Mouse (Mus musculus) frontal cortex, postnatal 36 days (tissue): Measurements from ENCODE around the gene Cpsf3.

ENCODE experiments used
- DNase-seq, 2 experiments: peaks; one replicate each; pipeline ENCODE4 v3.0.0; 2022; ENCODE audit warnings: low spot score in 2 of 2

Gene Cpsf3

DNA sequence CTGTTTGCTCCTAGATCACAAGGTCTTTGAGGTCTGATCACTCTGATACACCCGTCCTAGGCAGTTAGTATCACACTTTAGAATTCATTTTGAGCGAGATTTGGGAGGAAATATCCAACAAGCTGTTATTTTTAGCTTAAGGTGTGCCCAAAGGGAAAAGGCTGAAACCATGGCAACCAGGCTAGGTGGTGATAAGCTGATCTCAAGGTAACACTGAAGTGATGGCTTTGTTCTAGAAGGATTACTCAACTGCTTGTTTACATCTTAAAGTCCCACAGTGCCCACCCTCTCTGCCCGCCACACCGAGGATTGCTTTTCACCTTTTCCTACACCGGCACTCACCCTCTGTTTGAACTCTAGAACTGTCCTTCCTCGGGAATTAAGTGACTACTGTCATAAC is 4.5 kb downstream of the Cpsf3 start:
- no peak for DNase-seq

DNA sequence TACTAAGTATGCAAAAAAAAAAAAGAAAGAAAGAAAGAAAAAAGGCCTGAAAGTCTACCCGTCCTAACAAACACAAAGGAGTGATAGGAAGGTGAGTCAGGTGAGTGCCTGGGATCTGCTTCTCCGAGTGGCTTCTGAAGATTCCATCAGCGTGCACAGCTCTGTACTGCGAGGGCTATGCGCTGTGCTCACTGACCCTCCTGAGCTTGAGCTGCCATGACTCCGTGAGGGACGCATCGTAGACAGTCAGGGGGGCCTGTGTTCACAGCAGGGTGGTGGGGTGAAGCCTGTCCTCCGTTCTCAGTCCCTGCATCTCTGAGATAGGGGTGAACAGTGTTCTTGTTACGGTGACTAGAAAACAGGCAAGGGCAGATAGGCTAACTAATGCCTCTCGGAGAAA is 13.7 kb downstream of the Cpsf3 start:
- DNase-seq: no peak

DNA sequence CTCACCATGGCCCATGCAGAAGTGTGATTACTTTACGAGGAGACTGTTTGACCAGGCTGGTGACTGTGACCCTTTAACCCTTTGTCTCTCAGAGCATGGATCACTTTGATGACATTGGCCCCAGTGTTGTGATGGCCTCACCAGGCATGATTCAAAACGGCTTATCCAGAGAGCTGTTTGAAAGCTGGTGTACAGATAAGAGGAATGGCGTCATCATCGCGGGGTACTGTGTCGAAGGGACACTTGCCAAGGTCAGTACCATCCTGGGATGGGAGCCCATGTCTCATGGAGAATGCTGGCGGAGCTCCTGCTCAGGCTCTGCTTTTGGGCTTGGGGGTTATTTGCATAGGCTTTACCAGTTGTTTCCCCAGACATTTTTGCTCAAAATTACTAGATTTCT is 16.1 kb downstream of the Cpsf3 start:
- no peak for DNase-seq

DNA sequence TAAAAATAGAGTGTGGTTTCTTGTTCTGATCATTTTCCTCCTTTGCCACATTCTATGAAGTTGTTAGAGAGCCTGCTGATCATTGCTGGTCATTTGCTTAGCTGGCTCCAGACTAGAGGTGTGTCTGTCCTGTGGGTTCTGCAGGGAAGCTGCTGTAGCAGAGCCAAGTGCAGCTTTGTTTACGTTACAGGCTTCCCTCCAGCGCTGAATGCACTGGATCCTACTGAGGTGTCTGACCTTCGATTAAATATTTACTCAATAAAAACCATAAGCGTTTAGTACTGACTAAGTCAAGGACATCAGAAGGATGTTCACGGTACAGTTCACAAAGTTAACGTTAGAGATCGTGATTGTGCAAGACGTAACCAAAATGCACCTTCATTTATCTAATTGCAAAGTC is 16.7 kb downstream of the Cpsf3 start:
- DNase-seq: no peak

DNA sequence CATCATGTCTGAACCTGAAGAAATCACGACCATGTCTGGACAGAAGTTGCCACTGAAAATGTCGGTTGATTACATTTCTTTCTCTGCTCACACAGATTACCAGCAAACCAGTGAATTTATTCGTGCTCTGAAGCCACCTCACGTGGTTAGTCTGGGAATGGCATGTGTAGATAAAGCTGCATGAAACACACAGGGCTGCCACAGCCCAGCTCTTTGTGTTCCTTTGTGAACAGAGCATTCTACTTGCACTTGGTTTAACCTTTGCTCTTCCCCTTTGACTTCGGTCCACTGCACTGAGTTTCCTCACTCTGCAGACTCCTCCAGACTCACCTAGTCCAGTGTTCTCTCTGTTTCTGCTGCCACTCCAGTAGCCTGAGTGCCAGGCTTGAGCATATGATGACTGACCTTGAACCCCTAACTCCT is 17.2 kb downstream of the Cpsf3 start:
- no peak for DNase-seq

DNA sequence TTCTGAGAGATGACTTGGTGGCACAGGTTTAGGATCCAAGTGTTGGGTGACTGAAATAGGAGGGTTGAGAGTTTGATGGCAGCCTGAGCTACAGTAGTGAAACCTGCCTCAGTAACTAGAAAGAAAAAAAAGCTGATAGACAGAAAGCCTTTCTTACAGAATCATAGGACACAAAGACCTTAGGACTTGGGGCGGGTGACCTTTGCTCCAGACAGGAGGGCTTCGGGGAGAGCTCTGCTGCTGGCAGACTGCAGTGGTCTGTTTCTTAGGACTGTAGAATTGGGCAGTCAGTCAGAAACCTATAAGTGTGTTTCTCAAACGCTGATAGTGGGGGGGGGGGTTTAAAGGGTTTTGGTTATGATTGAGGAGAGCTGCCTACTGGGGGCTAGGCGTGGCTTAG is 20.6 kb downstream of the Cpsf3 start:
- DNase-seq: no peak

DNA sequence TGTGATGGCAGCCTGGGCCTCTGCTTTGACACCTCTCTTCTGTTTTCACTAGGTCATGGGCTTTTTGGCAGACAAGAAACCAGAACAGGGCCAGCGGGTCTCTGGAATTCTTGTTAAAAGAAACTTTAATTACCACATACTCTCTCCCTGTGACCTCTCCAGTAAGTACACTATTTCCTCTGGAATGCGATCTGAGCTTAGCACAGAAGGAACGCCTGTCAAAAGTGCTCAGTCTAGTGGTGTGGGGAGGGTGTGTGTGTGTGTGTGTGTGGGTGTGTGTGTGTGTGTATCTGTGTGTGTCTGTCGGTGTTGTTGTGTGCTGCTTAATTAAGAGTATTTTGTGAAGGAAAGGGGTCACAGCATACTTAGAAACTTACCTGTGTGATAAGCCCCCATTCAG is 21.5 kb downstream of the Cpsf3 start:
- no peak for DNase-seq

DNA sequence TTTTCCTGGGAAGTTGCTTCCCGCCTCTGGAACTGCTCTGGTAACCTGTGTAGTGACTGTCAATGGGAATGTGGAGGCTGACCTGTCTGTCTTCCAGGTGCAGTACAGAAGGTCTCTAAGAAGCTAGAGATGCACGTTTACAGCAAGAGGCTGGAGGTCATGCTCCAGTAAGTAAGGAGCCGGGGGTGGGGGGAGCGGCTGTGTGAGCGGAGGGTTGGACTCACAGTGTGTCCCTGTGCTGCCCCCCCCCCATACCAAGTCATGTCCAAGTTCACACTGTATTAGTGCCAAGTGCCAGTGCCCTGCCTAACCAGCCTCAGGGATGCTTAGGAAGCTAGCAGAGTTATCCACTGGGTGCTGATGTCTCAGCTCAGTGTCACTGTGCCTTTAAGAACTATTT is 27.0 kb downstream of the Cpsf3 start:
- no peak for DNase-seq

DNA sequence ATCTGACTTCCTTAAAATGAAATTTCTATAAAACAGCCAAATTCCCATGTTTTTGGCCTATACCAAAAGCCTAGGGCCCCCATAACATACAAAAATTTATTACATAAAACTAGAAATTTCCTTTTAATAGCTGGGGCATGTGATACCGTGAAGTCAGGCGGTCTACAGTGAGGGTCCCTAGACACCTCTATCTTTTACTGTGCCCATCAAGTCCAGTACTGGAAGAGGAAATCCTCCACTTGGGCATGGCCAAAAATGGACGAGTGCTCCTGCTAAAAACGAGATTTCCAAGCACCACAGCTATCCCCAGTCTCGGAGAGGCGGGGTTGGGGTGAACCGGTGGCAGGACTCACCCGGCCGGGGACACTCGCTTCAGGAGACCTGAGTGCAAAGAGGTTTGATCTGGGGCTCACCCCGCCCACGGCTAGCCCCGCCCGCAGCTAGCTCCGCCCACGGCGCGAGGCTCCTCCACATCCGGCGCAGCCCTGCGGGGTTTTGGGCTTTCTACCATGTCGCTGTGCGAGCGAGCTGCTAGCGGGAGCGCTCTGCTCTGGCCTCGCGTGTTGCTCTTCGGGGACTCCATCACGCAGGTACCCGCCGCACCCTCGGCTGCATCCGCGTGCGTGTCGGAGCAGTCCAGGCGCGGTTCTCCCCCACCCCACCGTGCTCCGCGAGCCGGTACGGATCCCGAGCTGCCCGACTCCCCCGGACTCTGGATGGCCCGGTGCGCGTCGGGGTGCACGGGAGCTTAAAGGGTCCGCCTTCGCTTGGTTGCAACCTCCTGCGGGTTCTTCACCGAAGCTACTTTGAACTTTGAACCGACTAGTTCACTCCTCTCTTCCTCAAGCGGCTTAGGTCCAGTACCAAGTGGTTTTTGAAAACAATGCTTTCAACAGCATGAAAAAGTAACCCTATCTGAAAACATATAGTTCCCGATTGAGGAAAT is 31.0 kb downstream of the Cpsf3 start, which contains the start of gene Iah1:
Iah1 (plus strand) TSS at position 467 of the 946 bp plus-strand sequence.
- peak; percentile 78 to 80 for DNase-seq

DNA sequence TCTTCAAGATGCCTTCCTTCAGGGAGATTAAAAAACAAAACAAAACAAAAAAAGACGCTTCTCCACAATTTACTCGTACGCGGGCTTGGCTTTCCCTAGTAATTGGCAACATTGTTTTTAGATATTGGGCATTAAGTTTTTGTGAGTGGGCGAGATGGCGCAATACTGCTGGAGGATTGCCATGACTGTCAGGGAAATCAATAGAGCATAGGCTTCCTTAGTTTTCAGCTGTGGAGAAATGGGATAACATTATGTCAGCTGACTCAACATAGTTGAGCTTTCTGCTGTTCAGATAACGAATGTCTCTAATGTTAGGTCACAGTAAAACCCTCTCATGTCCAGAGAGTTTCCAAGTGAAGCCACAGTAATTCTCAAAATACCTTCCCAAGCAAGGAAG is 31.7 kb downstream of the Cpsf3 start:
- no peak for DNase-seq

DNA sequence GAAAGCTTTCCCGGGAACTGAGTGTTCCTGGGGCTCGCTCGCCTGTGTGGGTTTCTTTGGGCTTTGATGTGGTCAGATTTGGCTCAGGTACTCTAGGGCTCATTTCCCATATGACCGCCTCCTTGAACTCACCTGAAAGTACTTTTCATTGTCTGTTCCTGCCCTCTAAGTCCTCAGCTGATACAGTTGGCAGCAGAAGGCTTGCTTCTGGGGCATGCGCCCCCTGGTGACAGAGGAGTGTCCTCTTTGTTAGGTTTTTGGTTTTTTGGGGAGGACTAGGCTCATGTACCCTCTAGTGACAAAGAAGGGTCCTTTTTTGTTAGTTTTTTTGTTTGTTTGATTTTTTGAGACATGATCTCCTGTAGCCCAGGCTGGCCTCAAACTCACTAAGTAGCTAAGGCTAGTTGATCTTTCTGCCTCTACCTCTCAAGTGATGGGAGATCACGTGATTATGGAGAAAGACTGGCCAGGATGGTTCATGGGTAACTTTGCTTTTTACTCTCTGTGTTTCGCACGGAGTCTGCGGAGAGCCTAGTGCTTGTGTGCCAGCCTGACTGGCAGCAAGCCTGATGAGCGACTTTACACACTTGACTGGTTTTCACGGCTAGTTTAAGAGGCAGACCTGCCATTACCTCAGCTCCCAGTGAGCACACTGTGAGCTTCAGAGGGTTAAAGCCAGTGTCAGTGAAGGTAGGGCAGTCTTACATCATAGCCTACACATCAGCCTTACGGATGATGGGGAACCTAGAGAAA is 33.1 kb downstream of the Cpsf3 start:
- peak; percentile 51 to 66 for DNase-seq

DNA sequence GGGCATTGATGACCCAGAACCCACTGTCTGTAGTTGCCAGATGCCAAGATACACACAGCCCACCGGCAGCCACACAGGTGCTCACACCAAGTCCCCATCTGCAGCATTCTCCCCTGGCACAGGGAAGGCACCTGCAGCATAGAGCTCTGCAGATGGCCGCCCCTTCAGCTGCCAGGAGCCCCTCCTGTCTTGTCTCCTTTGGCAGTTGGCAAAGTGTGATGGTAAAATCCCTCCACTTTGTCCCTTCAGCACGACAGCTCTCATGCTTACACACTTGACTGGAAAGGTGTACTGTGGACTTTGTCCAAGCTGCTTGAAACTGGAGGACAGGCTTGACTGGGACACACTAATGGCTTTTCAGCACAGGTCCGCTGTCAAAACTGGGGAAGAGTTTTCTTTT is 35.1 kb downstream of the Cpsf3 start:
- DNase-seq: no peak

DNA sequence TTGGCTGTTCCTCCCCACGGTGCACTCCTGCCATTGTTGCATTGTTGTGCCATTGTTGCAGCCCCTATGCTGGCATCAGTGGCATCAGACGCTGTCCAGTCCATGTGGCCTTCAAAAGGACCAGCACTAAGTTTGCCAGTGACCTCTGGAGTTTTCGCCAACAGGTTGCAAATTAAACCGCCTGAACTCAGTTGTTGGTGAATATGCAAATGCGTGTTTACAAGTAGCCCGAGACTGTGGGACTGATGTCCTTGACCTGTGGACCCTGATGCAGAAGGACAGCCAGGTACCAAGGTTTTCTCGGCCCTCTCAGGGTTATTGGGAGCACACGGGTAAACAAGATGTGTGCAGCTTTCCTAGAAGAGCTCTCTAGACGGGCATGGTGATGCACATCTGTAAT is 36.0 kb downstream of the Cpsf3 start:
- no peak for DNase-seq

DNA sequence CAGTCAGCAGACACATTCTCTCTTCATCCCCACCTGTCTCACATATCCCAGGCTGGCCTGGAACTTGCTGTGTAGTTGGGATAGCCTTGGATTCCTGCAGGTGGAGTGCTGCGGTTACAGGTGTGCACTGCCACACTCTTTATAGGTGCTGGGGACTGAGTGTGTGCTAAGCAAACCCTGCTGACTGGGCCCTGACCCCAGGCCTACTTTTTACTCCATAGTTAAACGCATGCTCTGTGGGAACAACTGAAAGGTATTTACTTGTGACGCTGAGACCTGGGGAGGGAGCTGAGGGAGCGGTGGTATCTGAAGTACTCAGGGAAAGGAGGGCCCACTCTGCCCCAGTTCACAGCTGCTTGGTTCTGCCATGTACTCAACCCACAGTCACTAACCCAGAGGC is 37.1 kb downstream of the Cpsf3 start:
- DNase-seq: no peak

DNA sequence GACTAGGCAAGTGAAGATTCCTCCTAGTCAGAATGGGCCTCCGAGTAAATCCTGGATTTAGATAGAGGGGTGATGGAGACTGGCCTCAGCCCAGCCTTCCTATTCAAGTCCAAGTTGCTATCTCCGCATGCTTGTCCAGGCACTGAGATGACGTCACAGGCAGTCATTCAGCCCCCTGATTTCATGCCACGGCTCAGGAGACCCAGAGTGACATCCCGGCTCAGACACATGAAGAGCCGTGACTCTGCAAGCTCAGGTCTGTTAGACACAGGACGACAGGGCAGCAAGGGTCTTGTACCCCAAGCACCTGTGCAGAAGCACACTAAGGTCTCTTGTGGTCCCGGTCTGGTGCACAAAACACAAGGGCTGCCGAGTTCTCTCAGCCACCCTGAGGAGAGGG is 37.7 kb downstream of the Cpsf3 start:
- DNase-seq: no peak

DNA sequence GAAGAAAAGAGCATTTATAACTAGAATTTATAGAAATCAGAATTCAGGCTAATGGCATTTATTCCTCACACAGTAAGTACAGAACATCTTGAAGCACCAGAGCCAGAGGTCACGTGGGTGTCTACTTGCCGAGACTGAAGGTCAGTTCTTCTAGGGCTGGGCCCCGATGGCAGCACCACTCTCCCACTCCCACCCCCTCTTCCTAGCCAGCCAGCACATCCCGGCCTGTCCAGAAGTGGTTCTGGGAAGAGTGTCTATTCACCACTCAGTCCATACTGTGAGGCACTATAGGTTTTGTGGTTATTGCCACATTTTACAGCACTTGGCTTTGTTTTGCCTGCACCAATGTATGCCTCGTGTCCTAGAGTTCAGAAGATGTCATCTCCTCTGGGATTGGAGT is 38.9 kb downstream of the Cpsf3 start:
- no peak for DNase-seq

DNA sequence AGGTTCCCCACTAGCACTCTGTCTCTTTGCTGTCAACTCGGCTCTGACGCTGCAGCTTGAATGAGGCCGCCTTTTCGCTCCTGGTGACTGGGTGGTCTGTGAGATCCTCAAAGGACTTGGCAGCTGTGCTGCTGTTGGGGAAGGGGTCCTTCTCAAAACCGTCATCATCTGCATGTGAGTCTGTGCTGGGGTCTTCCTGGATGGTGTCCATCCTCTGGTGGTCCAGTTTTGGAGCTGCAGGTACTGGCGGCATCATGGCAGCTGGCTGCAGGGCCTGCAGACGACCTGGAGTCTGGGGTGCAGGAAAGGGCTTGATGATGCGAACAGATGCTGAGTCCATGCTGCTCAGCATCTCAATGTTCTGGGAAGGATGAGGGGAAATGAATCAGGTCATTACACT is 40.1 kb downstream of the Cpsf3 start:
- no peak for DNase-seq

DNA sequence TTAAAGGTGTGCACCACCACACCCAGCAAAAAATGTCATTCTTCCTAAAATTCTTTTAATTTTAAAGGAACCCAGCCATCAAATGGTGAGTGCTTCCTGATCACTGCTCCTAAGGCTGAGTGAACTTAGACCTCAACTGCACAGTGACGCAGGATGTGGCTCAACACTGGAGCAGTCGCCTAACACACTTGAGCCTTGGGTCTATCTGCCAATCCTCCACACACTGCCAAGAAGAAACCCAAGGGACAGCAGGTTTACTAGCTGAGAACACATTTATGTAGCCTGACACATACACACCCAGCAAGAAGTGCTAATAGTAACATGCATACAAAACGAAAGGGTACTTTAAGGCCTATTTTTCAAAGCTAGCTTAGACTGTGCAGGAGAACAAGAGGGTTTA is 41.1 kb downstream of the Cpsf3 start:
- DNase-seq: no peak

DNA sequence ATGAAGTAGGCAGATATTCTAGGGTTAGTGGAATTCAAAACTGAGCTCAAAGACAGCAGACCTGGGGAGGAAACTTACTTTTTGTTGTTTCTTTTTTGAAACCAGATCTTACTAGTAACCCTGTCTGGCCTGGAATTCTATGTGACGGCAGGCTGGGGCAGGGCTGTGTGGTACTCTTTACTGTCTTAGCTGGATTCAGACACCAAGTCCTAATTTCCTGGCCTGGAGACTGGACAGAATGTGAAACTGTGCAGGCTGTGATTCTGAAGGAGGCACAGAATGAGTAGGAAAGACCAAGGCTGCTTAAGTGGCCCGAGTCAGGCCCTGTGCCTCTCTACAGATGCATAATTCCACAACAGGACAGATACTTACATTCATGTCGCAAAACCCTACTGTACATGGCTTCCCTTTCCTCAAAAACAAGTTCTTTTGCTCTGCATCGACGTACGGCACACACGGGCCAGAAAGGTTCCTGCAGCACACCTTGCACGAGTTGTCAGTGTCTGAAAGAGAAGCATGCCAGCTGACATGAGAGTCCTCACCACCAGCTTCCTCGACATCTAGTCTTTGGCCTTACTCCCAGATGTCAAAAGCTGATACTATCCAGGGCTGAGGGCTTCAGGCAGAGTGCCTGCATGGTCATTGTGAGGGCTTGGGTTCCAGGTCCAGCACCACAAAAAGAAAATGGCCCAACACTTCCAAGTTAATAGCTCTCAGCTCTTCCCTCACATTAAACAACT is 44.6 kb downstream of the Cpsf3 start:
- no peak for DNase-seq

DNA sequence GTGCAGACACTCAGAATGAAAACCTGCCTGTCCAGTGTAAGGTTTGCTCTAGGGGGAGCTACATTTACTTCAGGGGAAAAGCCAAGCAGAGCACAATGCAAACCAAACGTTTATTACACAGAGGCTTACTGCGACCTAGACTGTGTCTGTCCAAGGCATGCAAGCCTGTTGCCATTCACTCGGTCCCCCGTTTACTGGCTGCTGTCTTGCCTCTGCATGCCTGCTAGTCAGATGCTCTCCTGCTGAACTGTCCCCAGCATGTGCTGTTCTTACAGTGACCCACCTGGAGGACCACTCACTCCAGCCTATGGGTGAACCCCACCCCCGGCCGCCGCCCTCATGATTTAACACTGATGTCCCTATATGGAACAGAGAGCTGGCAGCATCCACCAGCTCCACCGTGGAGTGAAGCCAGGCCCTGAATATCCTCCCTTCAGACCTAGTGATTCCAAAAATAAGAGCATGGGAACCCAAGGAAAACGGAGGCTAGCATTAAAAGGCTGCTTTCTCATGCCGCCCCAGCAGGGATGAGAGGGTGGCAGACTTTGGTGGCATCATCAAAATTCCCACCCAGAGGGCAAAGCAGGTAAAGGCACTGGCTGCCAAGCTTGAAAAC is 45.9 kb downstream of the Cpsf3 start:
- peak; percentile 53 to 79 for DNase-seq

DNA sequence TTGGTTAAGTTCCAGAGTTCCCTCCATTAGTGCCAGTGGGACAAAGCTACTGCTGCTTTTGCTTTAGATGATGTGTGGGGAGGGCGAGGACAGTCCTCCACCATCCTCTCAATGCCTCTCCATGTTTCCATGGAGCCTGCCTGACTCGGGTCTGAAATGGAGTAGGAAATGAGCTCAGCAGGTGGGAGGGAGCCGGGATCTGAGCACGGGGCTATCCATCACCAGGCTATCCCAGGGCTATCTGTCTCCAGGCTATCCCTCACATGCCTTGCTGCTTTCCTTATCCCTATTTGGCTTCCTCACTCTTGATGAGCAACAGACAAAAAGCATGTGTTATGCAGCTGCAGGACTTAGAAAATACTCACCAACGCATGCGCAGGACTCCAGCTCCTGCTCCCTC is 46.5 kb downstream of the Cpsf3 start:
- no peak for DNase-seq

DNA sequence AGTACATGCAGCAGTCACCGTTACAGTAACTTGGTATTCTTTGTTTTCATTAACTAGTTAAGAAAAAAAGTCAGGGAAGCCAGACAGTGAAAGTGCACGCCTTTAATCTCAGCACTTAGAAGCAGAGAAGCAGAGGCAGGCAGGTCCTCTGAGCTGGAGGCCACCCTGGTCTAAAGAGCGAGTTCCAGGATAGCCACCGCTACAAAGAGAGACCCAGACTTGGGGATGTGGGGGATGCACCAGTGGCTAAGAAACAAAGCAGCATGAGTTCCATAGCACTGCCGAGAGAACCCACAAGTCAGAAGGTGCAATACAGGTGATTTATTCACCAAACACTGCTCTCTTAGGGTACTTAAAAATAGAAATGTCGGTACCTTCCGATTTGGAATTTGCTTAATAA is 47.8 kb downstream of the Cpsf3 start:
- no peak for DNase-seq
